Mouse (Mus musculus) CD4-positive, CD25-positive, alpha-beta regulatory T cell, adult 4 months (primary cell): ENCODE data around the gene Ero1lb. TPM values are rescaled to one million over a fixed set of nuclear protein-coding genes. Genes with fewer than 3 reads are reported as not detected.
A peak's percentile ranks its signal among the peaks of the same experiment; 100 is the strongest.

Experiments used
- ATAC-seq: one replicate; pipeline ENCODE4 v1.8.0; 2017
- polyA plus RNA-seq, 2 experiments: library from polyadenylated mRNA; unstranded; fragments of 100-300 nt; shearing (Covaris generic); gene quantifications; one replicate each; pipeline ENCODE4 v1.2.1; 2017

Gene Ero1lb
- polyA plus RNA-seq, result 1 to 10 TPM; 5.3 to 6.5 TPM

- peak; percentile 92 for ATAC-seq
These were observed at the start of gene Ero1lb for GRCm38 (mm10) chr13:12565621-12566390. Gene Ero1lb (plus strand): TSS chr13:12565874.

DNA sequence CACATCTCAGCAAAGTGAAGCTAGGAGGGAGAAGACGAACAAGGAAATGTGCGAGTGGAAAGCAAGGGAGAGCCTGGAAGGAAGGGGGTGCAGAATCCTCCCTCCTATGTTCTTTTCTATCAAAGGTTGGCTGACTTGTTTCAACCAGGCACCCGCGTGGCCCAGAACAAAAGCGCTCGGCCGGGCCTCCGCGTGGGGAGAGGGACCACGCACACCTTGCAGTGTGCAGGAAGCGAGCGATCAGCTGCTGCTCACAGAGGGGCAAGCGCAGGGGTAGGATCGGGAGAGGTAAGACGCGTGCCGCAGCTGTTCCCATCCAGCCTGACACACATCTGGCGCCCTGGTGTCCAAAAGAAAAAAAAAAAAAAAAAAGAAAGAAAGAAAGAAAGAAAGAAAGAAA is 46.3 kb upstream of the Ero1lb start:
- ATAC-seq, result peak; percentile 32

DNA sequence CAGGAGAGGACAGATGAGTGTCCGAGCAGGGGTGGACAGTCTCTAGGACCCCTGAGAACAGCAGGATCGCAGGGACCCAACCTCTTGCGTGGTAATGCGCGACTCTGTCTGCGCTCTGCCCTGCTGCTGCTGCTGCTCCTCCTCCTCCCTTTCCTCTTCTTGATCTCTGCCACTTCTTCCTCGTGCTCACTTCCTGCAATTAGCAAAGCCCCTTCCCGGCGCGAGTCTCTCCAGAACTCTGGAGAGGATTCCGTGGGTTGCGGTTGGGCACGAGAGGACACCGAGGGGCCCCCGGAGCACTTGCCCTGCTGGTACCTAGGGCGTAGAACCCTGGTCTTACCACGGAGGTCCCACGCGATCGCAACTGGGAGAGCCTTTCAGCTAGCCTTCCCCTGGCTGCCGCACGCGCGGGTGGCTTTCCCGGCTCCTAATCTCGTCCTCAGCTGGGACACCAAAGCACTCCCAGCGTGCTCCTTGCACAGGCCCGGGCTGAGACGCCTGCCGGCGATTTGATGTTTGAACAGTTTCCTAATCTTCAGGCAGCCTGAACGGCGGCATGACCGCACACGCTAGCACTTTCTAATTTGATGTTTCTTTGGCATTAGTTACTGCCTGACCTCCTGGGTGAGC is 45.6 kb upstream of the Ero1lb start, which contains the start of gene Edaradd:
Edaradd (minus strand) TSS at position 484 of the 630 bp plus-strand sequence.
- ATAC-seq, result peak; percentile 73

- ATAC-seq, result no peak
These were observed 43.3 kb upstream of the Ero1lb start for GRCm38 (mm10) chr13:12522346-12522745.

- ATAC-seq, result no peak
These were observed 40.0 kb upstream of the Ero1lb start for GRCm38 (mm10) chr13:12525678-12526077.

DNA sequence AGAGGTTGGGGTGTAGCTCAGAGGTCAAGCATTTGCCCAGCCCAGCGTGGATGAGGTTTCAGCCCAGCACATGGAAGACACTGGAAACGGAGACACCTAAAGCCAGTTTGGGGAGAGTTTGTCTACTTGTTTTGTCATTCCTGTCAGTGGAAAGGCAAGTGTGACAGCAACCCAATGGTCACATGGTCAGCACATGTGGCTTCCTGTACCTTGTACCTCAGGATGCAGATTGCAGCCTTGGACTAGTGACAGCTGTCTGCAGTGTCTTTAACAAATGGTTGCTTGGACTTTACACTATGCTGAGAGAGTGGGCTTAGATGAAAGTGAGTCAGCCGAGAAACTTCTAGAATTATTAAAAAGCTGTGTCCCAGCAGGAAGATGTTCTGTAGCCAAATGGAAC is 31.0 kb upstream of the Ero1lb start:
- ATAC-seq, result no peak

DNA sequence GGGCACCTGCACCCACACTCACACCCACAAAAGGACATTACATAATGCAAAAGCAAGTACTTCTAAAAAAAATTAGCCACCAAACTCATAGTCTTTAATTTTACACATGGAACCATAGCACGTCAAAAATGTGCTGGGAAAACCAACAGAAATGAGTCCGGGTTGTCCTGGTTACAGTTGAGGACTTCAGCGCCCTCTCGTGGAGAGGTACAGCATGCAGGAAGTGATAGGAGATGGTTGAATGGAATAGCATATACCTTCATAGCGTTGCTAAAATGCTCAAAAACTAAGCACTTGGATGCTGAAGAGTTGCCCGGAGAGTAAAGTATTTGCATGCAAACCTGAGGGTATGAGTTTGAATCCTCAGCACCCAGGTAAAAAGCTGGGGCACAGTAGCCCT is 27.7 kb upstream of the Ero1lb start:
- peak; percentile 86 for ATAC-seq

DNA sequence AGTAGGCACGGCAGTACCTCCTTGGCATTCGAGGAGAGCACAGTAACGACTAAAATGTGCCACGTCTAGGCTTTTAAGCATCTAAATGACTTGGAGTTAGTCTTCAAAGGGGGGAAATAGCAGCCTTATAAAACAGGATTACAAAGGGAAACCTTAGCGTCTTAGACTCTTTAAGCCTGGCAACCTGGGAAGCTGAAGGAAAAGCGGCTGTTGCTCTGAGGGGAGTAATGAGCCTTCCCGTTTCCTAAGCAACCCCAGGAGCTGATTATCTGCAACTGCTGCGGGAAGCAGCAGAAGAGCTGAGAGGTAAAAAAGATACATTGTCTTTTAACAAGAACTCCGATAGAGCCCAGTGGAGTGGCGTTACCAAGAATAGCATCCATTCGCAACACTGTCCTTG is 26.0 kb upstream of the Ero1lb start:
- ATAC-seq, result no peak

- ATAC-seq, result no peak
These were observed 25.6 kb upstream of the Ero1lb start for GRCm38 (mm10) chr13:12540119-12540518.

GRCm38 (mm10) chr13:12542006-12542981 is 23.4 kb upstream of the Ero1lb start:
- no peak for ATAC-seq

DNA sequence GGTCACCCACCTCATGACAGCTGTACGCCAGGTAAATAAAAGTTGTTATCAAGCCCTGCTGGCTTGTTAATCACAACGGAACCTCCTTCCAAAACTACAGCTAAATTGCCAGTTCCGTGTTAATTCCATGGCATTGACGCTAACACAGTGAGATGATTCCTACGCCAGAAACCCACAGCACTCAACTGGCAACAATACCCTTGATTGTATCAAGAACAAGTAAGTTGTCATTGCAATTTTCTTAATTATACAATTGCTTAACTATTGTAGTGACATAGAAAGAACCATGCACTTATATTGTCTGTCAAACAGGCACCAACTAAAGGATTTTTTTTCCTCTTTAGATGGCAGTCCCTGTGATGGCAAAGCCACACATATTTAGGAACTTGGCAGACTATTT is 22.4 kb upstream of the Ero1lb start:
- ATAC-seq, result no peak

DNA sequence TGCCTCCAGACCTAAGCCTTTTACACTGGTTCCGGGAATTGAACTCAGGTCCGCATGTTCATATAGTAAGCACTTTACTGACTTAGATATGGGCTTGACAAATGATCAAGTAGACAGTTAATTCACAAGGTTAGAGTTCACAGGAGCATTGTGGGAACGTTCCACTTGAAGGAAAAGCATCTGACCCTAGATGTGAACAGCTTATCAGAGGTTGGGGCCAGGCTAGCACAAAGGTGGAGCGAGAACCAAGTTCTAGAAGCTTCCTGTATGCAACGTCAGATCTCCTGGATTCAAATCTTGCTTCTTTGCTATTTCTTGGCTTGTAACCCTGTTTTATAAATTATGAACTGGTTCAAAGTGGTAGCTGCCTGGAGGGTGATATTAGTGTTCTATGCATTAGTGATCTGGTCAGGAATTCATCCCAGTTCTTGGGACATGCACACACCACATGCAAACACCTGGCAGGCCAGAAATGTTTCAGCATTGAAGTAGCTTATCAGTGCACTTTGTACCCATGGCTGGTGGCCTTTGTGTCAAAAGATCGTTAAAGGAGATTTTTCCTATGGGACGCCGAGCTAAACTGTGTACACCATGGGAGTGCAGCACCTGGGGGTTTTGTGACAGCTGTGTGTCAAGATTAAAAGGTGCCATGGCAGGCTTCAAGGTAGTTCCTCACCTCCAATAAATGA is 21.6 kb upstream of the Ero1lb start:
- ATAC-seq, result no peak

DNA sequence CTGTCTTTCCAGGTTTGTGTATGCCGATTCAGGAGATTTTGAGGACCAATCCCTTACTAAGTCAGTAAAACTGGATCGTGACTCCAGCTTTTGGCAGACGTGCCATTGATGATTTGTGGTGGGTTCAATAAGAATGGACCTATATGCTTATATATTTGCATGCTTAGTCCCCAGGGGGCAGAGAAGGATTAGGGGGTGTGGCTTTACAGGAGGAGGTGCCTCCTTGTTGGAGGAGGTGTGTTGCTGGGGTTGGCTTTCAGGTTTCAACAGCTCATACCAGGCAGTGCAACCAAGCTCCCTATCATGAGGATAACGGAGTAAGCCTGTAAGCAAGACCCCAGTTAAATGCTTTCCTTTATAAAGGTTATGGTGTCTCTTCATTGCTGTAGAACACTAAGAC is 11.5 kb upstream of the Ero1lb start:
- ATAC-seq, result no peak

GRCm38 (mm10) chr13:12559044-12559443 is 6.6 kb upstream of the Ero1lb start:
- ATAC-seq, result no peak

- ATAC-seq, result no peak
These were observed 6.1 kb upstream of the Ero1lb start for GRCm38 (mm10) chr13:12559462-12560120.

GRCm38 (mm10) chr13:12561729-12562128 is 3.9 kb upstream of the Ero1lb start:
- ATAC-seq, result no peak

DNA sequence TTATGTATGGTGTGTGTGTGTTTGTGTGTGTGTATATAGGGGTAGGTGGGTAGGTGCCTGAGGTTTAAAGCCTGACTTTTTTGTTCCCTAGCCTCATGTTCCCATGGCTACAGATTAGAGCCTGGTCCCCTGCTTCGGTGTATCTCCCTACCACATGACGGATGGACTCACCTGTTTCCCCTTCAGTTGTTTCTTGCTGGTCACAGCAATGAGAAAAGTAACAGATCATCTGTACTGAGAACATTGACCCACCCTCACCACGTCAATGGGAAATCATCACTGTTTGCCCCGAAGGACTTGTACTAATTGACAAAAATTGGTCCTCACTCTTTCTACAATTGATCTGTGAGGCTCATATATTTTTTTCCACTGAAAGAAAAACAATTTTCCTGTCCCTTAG is 3.4 kb upstream of the Ero1lb start:
- ATAC-seq, result no peak

- no peak for ATAC-seq
These were observed 2.3 kb downstream of the Ero1lb start for GRCm38 (mm10) chr13:12567936-12568335.

GRCm38 (mm10) chr13:12568597-12569469 is 3.2 kb downstream of the Ero1lb start:
- ATAC-seq, result no peak

DNA sequence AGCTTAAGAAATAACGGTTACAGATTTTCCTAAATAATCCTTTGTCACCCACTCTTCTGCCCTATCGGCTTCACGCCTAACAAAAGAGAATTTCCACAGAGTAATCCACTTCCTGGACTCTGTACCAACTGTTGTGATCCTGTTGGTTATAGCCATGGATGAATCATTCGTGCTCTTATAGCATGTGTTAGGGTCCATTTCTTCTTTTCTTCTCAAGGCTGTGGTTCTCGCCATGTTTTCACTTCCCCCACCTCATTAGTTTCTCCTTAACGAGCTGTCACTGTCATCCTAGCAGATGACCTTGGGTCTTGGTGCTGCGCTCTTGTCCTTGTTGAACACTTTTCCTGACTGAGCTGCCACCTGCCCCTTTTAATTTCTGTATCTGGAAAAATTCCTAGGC is 4.1 kb downstream of the Ero1lb start:
- no peak for ATAC-seq
